Mouse (Mus musculus): ENCODE results near the gene Cldn15.

Cldn15 gene

DNA sequence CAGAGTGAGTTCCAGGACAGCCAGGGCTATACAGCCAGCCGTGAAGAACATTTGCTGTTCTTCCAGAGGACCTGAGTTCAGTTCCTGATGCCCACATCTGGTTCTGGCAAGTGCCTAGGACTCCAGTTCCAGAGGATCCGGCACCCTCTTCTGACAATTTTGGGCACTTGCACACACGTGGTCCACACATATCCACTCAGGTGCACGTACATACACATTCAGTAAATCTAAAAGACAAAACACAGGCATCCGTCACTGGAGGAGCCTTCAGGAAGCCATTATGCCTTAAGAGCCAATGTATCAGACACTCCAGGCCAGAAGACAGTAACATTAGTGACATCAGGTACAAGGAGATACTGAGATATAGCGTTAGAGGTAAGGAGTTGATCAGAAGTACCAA lies 15.9 kb upstream of the Cldn15 start:
- no peak for DNase-seq

DNA sequence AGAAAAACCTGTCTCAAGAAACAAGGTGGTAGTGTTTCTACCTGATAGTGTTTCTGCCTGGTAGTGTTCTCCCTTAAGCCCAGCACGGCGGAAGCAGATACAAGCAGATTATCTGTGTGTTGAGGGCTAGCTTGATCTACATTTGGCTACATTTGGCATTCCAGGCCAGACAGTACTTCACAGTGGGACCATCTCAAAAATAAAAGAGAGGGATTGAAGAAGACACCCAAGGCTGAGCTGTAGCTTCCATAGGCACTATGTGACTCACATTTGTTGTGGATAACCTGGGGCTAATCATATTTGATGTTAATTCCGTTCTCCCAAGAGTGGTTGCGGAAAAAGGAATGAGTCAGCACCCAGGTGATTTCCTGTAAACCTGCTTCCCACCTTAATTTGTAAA lies 14.3 kb upstream of the Cldn15 start:
- DNase-seq: no peak

DNA sequence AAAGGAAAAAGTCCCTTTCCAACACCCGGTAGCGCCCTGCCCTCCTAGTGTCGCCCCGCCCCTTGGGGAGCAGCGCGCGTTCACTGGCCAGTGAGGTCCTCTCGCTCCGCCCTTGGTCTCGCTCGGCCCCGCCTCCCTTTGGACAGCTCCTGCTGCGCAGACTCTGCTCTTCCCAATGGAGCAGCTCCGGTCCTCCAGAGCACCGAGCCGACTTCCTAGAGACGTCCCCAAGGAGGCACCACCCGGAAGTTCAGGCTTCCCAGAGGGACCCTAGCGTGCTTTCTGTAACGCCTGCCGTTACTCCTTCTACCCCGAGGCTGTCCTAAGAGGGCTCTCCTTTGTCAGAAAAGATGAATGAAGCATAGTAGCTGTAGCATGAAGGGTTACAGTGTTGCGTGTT lies 13.4 kb upstream of the Cldn15 start, which contains the start of gene Fis1:
Gene Fis1 (plus strand): TSS at position 261 of the 400 bp plus-strand sequence.
- peak; percentile 94 for DNase-seq

DNA sequence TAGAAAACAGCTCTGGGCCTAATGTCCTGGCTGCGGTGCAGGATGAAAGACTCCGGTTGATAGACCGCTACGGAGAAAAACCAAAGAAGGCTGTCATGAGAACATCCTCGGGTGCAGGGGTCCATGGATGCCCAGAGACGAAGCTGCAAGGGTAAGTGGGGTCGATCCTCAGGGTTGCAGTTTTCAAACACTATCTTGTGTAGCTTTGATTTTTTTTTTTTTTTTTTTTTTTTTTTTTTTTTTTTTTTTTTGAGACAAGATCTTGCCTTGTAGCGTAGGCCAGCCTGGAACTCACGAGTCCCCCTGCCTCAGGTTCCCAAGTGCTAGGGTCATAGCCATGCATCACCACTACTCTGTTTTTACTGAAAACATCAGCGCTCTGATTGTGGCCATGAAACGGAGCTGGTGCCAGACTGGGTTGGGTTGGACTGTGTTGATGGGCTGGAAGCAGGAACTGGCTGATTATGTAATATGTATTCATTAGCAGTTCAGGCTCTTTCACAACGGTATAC lies 12.9 kb upstream of the Cldn15 start:
- no peak for DNase-seq

DNA sequence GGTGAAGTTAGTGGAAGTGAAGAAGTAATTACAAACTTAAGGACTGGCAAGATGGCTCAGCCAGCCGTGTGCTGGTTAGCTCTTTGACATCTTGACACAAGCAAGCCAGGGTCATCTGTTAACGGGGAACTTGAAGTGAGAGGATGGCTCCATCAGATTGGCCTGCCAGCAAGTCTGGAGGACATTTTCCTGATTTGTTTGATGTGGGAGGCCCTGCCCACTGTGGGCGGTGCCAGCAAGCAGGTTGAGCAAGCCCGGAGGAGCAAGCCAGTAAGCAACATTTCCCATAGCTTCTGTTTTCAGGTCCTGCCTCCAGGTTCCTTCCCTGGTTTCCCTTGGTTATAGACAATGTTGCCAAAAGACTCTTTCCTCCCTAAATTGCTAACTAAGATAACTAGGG lies 10.8 kb upstream of the Cldn15 start:
- DNase-seq: no peak

DNA sequence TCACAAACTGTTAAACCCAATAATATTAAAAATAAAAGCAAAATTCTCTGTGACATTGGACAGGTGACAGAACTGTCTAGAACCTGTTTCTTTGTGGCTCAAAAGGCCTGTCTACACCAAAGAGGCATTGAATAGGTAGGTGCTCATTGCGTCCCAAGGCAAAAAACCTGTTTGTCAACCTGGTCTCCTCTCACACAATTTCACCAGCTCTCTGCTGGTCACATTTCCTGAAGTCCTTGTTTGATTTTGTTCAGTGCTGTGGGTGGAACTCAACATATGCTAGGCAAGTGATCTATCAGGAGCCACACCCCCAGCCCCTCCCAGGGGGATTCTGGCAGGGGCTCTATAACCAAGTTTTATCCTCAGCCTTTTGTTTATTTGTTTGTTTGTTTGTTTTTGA lies 9.2 kb upstream of the Cldn15 start:
- no peak for DNase-seq

DNA sequence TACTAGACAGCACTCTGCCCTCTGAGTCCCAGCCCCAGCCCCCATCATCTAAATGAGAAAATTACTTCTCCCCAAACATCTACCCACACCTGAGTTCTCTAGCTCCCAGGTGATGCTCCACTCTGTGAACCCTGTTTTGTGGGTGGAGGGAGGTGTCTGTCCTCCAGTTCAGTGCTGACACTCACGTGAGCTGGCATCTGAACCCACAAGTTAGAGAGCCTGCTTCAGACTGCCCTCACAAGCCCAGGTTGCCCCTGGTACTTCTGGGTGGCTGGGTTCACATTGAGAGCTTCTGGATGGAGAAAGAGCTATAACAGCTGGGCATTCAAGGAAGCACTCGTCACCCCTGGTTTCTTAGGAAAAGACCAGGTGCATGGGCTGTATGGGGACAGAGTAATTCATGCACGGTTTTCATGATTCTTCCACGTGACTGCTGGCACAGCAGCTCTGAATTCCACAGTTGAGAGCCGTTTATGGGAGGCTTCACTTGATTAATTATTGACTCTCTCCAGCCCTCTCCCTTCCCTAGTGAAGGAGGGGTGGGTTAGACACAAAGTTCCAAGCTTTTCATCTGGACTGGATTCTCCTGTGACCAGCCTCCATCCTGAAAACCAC lies 7.3 kb upstream of the Cldn15 start:
- DNase-seq: no peak

DNA sequence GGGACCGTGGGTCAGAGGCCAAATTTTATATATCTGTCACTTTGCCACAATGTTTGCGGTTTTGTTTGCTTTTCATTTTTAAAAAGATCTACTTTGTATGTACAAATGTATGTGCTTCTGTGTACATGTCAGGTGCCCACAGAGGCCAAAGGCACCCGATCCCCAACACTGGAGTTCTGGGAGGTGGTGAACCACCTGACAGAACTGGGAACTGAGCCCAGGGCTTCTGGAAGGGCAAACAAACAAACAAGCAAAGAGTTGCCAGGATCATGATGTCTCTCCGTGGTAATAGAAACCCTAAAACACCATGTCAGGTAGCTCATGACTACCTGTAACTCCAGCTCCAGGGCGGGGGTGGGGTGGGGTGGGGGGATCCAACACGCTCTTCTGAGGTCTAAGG lies 6.4 kb upstream of the Cldn15 start:
- no peak for DNase-seq

DNA sequence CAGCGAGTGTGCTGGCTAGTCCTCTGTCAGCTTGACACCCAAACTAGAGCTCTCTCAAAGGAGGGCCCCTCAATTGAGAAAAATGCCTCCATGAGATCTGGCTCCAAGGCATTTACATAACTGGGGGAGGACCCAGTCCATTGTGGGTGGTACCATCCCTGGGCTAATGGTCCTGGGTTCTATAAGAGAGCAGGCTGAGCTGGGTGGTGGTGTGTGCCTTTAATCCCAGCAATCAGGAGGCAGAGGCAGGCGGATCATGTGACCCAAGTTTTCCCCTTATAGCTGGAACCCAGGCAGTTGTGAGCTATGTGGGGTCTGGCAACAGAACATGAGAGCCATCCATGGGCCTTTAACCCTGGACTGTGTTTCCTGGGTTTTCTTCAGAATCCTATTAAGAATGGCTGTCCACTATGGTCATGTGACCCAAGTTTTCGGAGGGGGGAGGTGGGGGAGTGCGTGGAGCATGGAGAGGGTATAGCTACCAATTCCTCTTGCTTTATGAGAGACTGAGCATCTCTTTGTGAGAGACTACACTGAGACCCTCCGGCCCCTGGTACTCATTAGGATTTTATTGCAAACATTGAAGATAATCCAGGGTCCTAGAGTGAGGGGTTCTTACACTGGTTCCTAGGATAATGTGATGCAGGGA lies 5.0 kb upstream of the Cldn15 start:
- no peak for DNase-seq

DNA sequence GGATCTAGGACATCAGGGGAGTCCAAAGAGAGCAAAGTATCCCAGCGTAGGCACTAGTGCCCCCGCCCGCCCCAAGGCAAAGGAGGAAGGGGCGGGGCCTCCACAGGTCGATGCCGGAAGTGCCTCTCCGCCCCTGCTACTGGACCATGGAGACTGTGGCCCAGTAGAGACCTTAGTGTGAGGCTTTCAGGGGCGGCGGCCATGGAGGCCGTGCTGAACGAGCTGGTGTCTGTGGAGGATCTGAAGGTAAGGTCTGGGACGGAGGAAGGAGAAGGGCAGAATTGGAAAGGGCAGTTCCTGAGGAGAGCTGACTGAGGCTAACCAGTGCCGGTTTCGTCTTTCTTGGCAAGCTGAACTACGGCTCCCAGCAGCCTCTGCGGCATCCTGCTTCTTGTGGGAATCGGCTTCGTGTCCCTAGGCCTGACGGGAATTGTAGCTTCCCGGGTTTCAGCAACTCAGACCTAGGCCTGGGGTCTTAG lies 4.4 kb upstream of the Cldn15 start:
- peak; percentile 92 for DNase-seq

DNA sequence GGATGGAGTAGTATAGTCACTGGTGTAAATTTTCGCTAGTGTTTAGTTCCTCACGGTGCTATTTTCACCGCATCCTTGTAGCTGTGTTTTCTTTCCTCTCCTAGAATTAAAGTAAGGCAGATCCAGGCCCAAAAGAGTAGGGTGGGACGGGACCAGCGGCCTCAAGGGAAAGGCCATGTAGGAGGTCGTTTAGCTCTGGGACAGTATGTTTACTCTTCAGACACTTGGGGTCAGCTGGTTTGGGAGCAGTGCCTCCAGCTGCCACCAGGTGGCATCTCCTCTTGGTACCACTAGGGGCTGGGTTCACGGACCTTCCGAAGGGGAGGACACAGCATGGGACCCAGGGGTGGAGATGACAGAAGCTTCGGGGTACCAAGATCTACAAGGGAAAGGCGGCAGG lies 3.9 kb upstream of the Cldn15 start:
- DNase-seq: peak; percentile 82

DNA sequence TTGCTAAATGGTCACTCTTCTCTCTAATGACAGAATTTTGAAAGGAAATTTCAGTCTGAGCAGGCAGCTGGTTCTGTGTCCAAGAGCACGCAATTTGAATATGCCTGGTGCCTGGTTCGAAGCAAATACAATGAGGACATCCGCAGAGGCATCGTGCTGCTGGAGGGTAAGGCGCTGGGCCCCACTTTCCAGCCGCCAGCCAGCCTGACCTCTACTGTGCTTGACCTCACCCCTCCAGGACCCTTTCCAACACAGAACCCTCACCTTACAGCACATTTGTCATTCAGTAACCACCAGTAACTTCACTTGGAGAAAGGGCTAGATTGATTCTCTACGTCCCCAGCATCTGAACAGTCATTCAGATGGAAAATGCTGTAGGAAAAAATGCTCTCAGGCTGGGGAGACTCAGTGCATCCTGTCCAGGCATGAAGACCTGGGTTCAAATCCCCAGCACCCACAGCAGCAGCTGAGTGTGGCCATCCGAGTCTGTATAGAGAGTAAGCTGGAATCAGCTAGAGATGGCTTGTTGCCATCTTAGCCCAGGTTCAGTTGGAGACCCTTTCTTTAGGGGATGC lies 3.4 kb upstream of the Cldn15 start:
- DNase-seq: no peak

DNA sequence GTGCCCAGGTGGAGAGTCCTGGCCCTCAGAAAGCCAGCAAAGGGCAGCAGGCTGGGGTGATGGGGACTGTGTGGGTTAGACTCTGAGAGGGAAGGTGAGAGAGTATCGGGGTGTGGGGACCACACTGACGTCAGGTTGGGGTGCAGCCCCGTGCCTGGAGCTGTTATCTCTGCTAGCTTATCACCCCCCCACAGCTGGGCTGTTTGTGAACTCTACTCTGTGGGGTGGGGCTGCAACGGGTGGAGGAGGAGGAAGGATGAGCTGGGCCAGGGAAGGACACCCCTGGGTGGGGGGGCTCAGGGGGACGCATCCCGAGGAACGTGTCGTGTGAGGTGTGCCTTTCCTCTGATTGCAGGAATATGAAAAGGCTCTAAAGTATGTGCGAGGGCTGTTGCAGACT lies 1.2 kb upstream of the Cldn15 start:
- DNase-seq: no peak

DNA sequence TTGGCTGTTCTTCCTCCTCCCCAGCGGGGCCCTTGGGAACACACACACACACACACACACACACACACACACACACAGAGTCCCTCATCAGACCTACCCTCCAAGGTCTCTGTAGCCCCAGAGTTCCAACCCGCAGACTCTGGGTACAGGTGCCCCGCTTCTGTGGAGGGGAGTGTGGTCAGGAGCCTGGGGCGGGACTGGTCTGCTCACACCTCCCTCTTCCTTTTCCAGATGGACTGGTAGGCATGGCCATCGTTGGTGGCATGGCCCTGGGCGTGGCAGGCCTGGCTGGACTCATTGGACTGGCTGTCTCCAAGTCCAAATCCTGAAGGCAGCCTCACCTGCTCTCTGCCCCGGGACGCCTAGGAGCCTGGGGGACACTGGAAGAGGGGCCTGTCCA lies 730 bp upstream of the Cldn15 start:
- no peak for DNase-seq

DNA sequence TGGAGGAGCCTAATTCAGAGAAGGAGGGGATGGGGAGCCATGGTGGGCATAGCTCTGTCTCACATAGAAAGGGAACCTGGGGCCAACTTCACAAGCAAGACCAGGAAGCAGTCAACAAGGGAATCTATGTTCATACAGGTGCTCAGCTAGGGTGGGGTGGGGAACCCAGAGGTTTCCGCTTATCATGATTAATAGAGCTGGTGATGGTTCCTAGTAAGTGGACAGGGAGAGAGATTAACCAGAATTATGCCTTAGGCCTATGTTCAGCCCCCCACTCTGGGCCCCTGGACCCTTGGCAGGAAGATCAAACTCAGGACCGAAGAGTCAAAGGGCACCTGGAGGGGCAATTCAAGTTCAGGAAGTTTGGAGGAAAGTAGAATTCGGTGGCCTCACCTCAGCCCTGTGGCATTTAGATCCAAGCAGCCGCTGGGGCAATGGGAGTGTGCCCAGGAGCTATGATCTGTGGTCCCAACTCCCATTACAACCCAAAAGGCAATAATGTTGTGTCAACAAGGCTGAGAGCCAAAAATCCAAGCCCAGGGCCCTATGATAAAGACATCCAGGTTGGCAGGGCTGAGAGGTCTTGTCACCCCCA lies 542 bp downstream of the Cldn15 start:
- no peak for DNase-seq

DNA sequence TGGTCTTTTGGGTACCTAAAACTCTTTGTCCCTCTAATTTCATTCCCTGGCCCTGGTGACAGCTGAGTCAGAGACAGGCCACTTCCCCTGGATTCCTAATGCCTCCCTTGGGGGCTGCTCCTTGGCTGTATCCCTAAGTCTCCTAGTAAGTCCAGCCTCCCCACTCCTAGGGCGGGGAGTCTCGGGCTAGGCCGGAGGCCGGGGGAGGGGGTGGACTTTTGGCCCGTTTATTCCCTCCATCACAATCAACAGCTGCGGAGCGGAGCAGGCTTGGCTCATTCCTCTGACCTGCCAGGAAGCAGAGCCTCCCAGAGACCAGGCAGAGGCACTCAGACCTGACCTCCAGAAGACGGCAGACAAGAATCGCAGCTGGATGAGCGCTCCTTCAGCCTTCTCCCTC lies 1.2 kb downstream of the Cldn15 start:
- no peak for DNase-seq

DNA sequence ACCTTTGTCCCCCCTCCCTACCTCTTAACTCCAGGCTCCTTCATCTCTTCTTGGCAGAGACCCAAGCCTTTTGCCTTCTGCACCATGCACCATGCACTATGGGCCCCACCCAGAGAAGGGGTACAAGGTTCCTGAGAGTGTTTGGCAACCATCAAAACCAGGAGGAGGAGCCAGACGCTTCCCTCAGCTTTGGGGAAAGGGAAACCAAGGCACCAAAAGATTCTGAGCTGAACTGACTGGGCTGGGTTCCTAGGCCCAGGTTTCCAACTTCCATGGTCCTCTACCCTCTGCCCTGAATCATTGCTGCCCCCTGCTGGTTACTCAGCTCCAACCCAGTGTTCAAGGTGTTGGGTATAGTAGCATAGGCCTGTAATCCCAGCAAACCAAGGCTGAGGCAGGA lies 4.3 kb downstream of the Cldn15 start:
- DNase-seq: peak; percentile 42

DNA sequence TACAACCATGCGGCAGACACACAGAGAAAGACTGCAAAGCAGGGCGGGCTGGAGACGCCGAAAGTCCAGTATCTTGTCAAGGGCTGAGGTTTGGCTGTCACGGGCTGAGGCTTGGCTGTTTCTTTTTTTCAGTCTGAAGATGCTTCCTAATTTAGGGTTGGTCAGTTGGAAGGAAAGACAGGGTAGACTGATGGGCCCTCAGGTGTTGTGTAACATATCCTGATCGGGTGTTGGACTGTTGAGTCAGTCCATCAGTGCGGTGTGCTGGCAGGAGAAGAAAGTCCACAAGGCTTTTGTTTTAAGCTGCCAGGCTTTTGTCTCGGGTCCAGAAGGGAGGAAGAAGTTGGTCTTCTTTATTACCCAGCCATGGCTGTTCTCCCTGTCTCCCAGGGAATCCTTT lies 7.3 kb downstream of the Cldn15 start:
- no peak for DNase-seq

DNA sequence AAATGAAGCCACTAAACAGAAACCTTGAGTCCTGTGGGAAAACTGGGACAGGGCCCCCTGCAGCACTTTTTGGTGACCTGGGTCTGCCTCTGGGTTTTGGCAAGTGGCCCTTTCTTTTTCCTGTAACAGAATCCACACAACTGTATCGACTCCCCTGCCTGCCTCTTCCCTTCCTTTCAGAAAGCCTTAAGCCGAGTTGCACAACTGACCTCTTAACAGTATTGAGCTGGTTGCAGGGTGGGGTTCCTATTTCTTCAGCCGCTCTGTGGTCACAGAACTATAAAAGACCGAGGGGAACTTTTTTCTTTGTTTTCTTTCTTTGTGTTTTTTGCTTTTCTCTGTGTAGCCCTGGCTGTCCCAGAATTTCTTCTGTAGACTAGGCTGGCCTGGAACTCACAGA lies 11.4 kb downstream of the Cldn15 start:
- no peak for DNase-seq

DNA sequence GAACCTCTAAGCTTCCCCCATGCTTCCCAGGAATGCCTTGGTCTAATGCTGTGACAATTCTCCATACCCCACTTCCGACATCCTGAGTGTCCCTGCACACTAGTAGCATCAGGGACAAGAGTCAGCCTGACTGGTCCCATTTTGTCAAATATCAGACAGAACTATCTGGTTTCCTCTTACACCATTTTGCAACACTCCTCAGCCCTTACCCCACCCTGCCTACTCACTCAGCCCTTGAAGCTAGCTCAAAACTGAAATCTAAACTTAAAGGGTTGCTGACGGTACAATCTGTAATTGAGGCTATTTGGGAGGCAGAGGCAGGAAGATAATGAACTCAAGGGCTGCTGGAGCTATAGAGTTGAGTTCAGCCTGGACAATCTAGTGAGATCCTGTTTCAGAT lies 13.3 kb downstream of the Cldn15 start:
- DNase-seq: no peak

DNA sequence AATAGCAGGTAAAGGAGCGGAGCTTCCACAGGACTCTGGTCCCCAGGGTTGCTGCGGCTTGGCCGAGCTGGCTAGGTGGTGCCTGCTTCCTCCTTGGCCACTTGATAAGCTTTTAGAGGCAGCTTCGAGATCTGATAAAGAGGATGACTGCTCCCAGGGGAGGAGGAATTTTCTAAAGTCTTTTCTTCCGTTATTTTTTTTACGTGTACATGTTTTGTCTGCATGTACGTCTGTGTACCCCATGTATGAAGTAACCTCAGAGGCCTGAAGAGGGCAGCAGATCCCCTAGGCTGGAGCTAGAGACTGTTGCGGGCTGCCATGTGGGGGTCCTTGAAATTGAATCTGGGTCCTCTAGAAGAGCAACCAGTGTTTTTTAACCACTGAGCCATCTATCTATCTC lies 14.6 kb downstream of the Cldn15 start:
- DNase-seq: no peak

DNA sequence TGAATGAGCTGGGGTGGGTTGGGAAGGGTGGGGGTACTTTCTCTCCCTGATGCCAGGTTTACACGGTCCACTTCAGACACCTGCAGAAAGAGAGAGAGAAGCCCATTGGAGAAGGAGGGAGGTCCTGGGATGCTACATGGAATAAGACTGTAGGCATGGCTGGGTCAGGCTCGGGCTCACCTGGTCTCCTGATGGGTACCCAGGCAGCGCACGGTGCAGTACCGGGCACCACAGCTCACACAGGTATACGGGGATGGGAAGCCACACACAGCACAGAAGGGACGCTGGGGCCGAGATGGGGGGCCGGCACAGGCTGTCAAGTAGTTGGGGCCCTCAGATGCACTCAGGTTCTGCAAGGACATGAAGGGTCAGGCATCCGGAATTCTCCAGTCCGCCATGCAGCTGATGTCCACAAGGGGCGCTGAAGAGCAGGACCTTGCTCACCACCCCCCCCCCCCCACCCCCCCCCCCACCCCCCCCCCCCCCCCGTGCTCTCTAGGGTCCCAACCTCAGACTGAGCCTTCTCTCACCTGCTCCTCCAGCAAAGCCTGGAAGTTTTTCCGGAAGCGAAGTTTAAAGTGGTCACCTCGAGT lies 16.0 kb downstream of the Cldn15 start:
- DNase-seq: peak; percentile 42

DNA sequence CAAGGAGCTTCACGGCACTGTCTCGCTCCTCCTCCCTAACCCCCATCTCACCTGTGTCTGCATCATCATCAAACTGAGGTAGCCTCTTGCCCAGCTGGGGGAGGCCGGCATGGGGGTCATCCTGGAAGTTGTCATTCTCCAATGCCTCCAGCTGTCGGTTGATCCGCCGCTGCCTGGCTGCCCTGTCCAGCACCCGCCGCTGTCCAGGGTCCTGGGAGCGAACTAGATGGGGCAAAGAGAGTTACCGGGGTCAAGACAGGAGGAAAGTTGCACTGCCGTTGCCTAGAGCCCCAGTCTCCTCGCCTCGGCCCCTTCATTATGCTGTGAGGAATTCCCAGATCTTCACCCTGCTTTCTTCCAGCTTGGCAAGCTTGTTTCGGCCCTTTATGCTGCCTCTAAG lies 18.4 kb downstream of the Cldn15 start:
- no peak for DNase-seq

DNA sequence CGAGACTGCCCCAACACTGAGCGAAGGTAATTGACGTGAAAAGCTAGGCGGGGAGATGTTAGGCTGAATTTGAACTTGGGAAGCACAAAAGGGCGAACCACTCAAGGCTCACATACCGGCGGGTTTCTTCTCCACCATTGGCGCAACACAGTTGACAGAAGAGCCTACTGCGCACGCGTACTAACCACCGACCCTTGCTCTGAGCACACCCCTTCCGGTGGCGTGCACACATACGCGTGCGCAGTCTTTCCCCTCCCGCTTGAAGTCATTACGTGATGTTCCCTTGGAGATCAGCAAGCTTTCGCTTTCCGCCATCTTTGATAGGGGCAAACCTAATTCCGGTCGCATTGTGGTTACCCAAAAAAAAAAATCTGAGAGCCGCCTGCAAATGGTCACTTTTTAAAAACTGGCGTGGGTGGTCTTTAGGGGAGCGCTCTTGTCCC lies 20.3 kb downstream of the Cldn15 start, which contains the start of gene Plod3:
Gene Plod3 (plus strand): TSS at position 325 of the 443 bp plus-strand sequence.
- peak; percentile 95 for DNase-seq

Data from cerebellum, adult 8-10 months (tissue).